8 mouse cellular contexts compared by ENCODE assay signal in the genomic region with DNA sequence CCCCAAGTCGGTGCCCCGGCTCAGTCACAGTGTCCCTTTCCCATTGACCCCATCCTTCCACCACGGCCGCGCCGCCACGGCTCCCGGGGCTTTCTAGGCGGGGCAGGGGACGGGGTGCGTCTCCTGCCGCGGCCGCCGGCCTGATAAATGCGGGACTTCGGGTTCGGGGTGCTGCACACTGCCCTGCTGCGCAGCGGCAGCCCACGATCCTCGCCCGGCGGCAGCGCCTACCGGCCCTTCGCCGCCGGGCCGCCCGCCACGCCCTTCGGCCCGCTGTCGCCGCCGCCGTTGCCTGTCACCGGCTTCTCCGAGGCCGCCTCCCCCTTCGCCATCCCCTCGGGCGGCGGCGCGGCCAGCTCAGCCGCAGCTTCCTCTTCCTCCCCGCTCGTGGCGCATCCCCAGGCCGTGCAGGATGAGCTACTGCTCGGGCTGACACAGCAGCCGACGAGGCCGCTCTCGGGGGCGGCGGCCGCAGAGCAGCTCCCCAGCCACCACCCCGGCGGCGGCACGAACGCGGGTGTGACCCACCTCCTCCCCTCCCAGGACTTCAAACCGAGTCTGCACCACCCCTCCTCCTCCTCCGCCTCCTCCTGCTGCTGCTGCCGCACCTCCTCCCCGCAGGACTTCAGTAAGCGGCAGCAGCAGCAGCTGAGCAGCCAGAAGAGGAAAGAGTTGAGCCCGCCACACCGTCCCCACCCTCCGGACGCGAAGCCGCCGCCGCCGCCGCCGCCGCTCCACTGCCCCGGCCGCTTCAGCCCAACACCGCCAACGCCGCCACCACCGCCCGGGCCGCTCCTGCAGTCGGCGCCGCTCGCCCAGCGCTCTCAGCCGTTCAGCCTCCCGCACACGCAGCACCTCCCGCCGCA. TPM values are rescaled to one million over a fixed set of nuclear protein-coding genes. Genes with fewer than 3 reads are reported as not detected.
DNase-seq lines count a peak whose midpoint lies in the region; ATAC-seq lines count a peak whose summit lies in the region.

No protein-coding gene starts in this region.

- under 1% methylated on average over 86 of the region's 101 CpGs for WGBS in embryonic facial prominence, embryonic 12.5 days
- WGBS in limb, embryonic 12.5 days: 0% methylated on average over 63 of the region's 101 CpGs
- under 1% methylated on average over 97 of the region's 101 CpGs for WGBS in midbrain, embryonic 15.5 days

- peaks cover 3% of the 10 kb centered on the region; the same call in 1 of the 2 replicates for H3K27me3 ChIP-seq in embryonic facial prominence, embryonic 12.5 days
- H3K27me3 ChIP-seq in limb, embryonic 12.5 days: peaks cover 16% of the 10 kb centered on the region
- no peaks in the 10 kb centered on the region for H3K27me3 ChIP-seq in midbrain, embryonic 15.5 days (replicated peaks)

- H3K9me3 ChIP-seq in embryonic facial prominence, embryonic 12.5 days: no peaks in the 10 kb centered on the region
- no peaks in the 10 kb centered on the region for H3K9me3 ChIP-seq in limb, embryonic 12.5 days
- H3K9me3 ChIP-seq in midbrain, embryonic 15.5 days: no peaks in the 10 kb centered on the region

- peak; percentile 59 for ATAC-seq in embryonic facial prominence, embryonic 12.5 days (ENCODE audit: insufficient number of reproducible peaks, insufficient read depth, low FRiP score, low TSS enrichment)
- ATAC-seq in limb, embryonic 12.5 days (ENCODE audit: insufficient number of reproducible peaks, insufficient read depth, low FRiP score, low TSS enrichment, low read depth): peak; percentile 45
- peak; percentile 76 for ATAC-seq in midbrain, embryonic 15.5 days (replicated peaks)

- H3K36me3 ChIP-seq in embryonic facial prominence, embryonic 12.5 days: no peaks in the 10 kb centered on the region
- no peaks in the 10 kb centered on the region for H3K36me3 ChIP-seq in limb, embryonic 12.5 days
- H3K36me3 ChIP-seq in midbrain, embryonic 15.5 days (replicated peaks): no peaks in the 10 kb centered on the region

- H3K4me3 ChIP-seq in embryonic facial prominence, embryonic 12.5 days: peak overlapping the region; percentile 84
- peak overlapping the region; percentile 82 for H3K4me3 ChIP-seq in limb, embryonic 12.5 days (replicated peaks)
- H3K4me3 ChIP-seq in midbrain, embryonic 15.5 days: peak overlapping the region; percentile 72

- peak overlapping the region; percentile 92 for H3K27ac ChIP-seq in embryonic facial prominence, embryonic 12.5 days
- H3K27ac ChIP-seq in limb, embryonic 12.5 days: peak overlapping the region; percentile 91
- H3K27ac ChIP-seq in midbrain, embryonic 15.5 days: peak overlapping the region; percentile 100

- peak overlapping the region; percentile 92 for H3K4me2 ChIP-seq in embryonic facial prominence, embryonic 12.5 days (replicated peaks)
- H3K4me2 ChIP-seq in limb, embryonic 12.5 days: peak overlapping the region; percentile 98
- peak overlapping the region; percentile 62 for H3K4me2 ChIP-seq in midbrain, embryonic 15.5 days

- H3K9ac ChIP-seq in embryonic facial prominence, embryonic 12.5 days: peak overlapping the region; percentile 75
- peak overlapping the region; percentile 84 for H3K9ac ChIP-seq in limb, embryonic 12.5 days (replicated peaks)
- H3K9ac ChIP-seq in midbrain, embryonic 15.5 days: peak overlapping the region; percentile 100

- peaks cover 3% of the 10 kb centered on the region; the same call in 1 of the 2 replicates for H3K4me1 ChIP-seq in embryonic facial prominence, embryonic 12.5 days
- H3K4me1 ChIP-seq in limb, embryonic 12.5 days (replicated peaks): peaks cover 12% of the 10 kb centered on the region
- H3K4me1 ChIP-seq in midbrain, embryonic 15.5 days: peaks cover 9% of the 10 kb centered on the region; the same call in 1 of the 2 replicates

- peak; percentile 87 for DNase-seq in layer of hippocampus, adult 11-12 months (ENCODE audit: low spot score)
- DNase-seq in layer of hippocampus, adult 9-10 months (ENCODE audit: low spot score): no peak
- peak; percentile 99 for DNase-seq in heart, adult 11 months
- DNase-seq in kidney, adult 18-20 months: peak; percentile 86
- DNase-seq in spleen, adult 18-20 months: peak; percentile 79 to 83

RNA-seq across cellular contexts. Expression of gene Cpeb2, which starts 0.6 kb away (rescaled TPM):
- polyA plus RNA-seq in embryonic facial prominence, embryonic 12.5 days (2016; fragmentation: Nextera tagmentation; extraction: Ambion mirVana): 2.0 and 2.4 TPM in 2 replicates
- polyA plus RNA-seq in limb, embryonic 12.5 days (2016; fragmentation: Nextera tagmentation; extraction: Ambion mirVana): 1.2 and 1.3 TPM in 2 replicates
- polyA plus RNA-seq in midbrain, embryonic 15.5 days (2015; fragmentation: Nextera tagmentation; extraction: Ambion mirVana): 14.2 and 15.3 TPM in 2 replicates
